Mouse (Mus musculus) testis, adult 2 months (tissue): ENCODE results near the gene Fat2. TPM values are rescaled to one million over a fixed set of nuclear protein-coding genes. Genes with fewer than 3 reads are reported as not detected.

Source experiments
- H3K27ac ChIP-seq: fragments of 200-500 bp; 2 replicates; pipeline ENCODE4 v1.5.1; 2012; ENCODE audit warnings: low read depth, low read length; ENCODE audit not compliant: control insufficient read depth, insufficient read depth
- H3K27me3 ChIP-seq: fragments of 200-500 bp; 2 replicates; pipeline ENCODE4 v1.6.1; 2012; ENCODE audit warnings: mild to moderate bottlenecking, low read length, moderate library complexity; ENCODE audit not compliant: control insufficient read depth, insufficient read depth
- H3K36me3 ChIP-seq: fragments of 200-500 bp; 2 replicates; pipeline ENCODE4 v1.6.1; 2012; ENCODE audit warnings: mild to moderate bottlenecking, low read length; ENCODE audit not compliant: control insufficient read depth, insufficient read depth
- H3K4me1 ChIP-seq: fragments of 200-500 bp; 2 replicates; pipeline ENCODE4 v1.6.1; 2012; ENCODE audit warnings: low read length; ENCODE audit not compliant: control insufficient read depth, insufficient read depth
- H3K4me3 ChIP-seq: fragments of 200-500 bp; 2 replicates; pipeline ENCODE4 v1.5.1; 2012; ENCODE audit warnings: low read depth, mild to moderate bottlenecking, low read length, moderate library complexity, mixed read lengths; ENCODE audit not compliant: control insufficient read depth
- CTCF ChIP-seq: fragments of 200-500 bp; IDR thresholded peaks from 2 replicates; pipeline ENCODE4 v1.5.1; 2012; ENCODE audit warnings: low read depth, mild to moderate bottlenecking, inconsistent platforms, low read length, moderate library complexity; ENCODE audit not compliant: control insufficient read depth, insufficient read depth, insufficient replicate concordance
- POLR2A ChIP-seq: fragments of 200-500 bp; IDR thresholded peaks from 2 replicates; pipeline ENCODE4 v1.6.1; 2012; ENCODE audit warnings: low read depth, mild to moderate bottlenecking, inconsistent platforms, low read length, moderate library complexity; ENCODE audit not compliant: control insufficient read depth
- polyA plus RNA-seq: library from polyadenylated mRNA; depleted of rRNA; stranded (reverse); fragments of >200 nt; gene quantifications from 2 replicates; pipeline ENCODE4 v1.2.3, GENCODE M21; 2012

The Fat2 gene
- polyA plus RNA-seq, 1 experiment = 0.01 TPM

GRCm38 (mm10) chr11:55314704-55315047 is 21.7 kb downstream of the Fat2 start:
- no peak overlapping the region for H3K4me3 ChIP-seq

GRCm38 (mm10) chr11:55313768-55314703 is 22.3 kb downstream of the Fat2 start:
- Histone ChIP-seq H3K36me3 (no peaks in the 10 kb centered on the region), H3K27ac (no peak overlapping the region), H3K4me1 (peaks cover 8% of the 10 kb centered on the region), H3K27me3 (no peaks in the 10 kb centered on the region), H3K4me3 (no peak overlapping the region)
- TF ChIP-seq POLR2A (no peak), CTCF (no peak)

More at GRCm38 (mm10) chr11:55314704-55315047, 21.7 kb downstream of the Fat2 start:
- Histone ChIP-seq H3K27ac (no peak overlapping the region), H3K4me1 (peaks cover 8% of the 10 kb centered on the region), H3K27me3 (no peaks in the 10 kb centered on the region), H3K36me3 (no peaks in the 10 kb centered on the region)
- TF ChIP-seq CTCF = no peak

GRCm38 (mm10) chr11:55302350-55302749 is 34.0 kb downstream of the Fat2 start:
- Histone ChIP-seq H3K36me3 (no peaks in the 10 kb centered on the region), H3K4me3 (no peak overlapping the region), H3K27me3 (no peaks in the 10 kb centered on the region), H3K27ac (no peak overlapping the region), H3K4me1 (no peaks in the 10 kb centered on the region)
- TF ChIP-seq CTCF (no peak), POLR2A (no peak)

GRCm38 (mm10) chr11:55293179-55293578 is 43.2 kb downstream of the Fat2 start:
- no peak overlapping the region for H3K4me3 ChIP-seq
- H3K4me1 ChIP-seq = no peaks in the 10 kb centered on the region
- no peak for TF ChIP-seq POLR2A
- TF ChIP-seq CTCF = no peak
- no peaks in the 10 kb centered on the region for H3K27me3 ChIP-seq
- no peak overlapping the region for H3K27ac ChIP-seq
- H3K36me3 ChIP-seq = no peaks in the 10 kb centered on the region

- Histone ChIP-seq H3K27ac (no peak overlapping the region), H3K4me3 (no peak overlapping the region), H3K4me1 (no peaks in the 10 kb centered on the region), H3K27me3 (no peaks in the 10 kb centered on the region), H3K36me3 (no peaks in the 10 kb centered on the region)
- TF ChIP-seq POLR2A (no peak), CTCF (no peak)
These were observed 44.5 kb downstream of the Fat2 start for GRCm38 (mm10) chr11:55291901-55292300.

- Histone ChIP-seq H3K4me3 (no peak overlapping the region), H3K36me3 (no peaks in the 10 kb centered on the region), H3K4me1 (no peaks in the 10 kb centered on the region), H3K27me3 (no peaks in the 10 kb centered on the region), H3K27ac (no peak overlapping the region)
- TF ChIP-seq POLR2A = no peak
- TF ChIP-seq CTCF = no peak
These were observed 46.4 kb downstream of the Fat2 start for GRCm38 (mm10) chr11:55289851-55290391.

GRCm38 (mm10) chr11:55274756-55275155 is 61.6 kb downstream of the Fat2 start:
- H3K27ac ChIP-seq = no peak overlapping the region
- H3K4me1 ChIP-seq = no peaks in the 10 kb centered on the region
- peak overlapping the region; percentile 59 for H3K4me3 ChIP-seq
- H3K36me3 ChIP-seq = no peaks in the 10 kb centered on the region
- H3K27me3 ChIP-seq = no peaks in the 10 kb centered on the region
- no peak for TF ChIP-seq POLR2A
- no peak for TF ChIP-seq CTCF
